Mouse (Mus musculus): ENCODE data around the gene Pip4p1.

DNA sequence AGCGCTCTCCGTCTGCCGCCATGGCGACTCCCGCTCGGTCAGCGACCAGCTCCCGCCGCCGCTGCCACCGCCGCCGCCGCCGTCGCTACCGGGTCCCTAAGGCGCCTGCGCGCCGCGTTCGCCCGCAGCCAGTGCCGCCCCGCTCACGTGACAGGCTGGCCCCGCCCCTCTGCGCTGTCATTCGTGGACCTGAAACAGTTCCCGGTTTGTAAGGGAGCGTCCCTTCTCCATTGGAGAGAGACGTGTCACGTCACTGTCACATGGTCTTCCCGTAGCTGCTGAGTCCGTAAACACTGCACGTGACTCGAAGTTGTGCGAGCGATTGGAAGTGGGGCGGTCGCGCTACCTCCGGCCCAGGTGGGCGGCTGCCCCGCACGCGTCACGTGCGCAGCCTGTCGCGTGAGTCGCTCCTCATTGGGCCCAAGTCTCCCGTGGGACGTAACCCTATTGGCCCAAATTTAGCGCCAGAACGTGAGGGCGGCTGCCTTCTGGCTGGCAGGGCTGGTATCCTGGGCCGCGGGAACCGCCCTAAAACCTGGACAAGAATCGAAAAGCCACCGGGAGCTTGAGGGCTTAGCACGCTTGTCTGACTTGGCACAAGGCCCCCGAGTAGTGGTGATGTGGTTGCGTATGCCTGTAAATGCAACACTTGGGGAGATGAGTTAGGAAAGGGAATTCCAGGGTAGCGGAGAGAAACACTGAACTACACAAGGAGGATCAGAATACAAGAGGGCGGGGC, at the start of gene Pip4p1, which contains the start of gene Pnp:
- TF ChIP-seq POLR2A (IDR thresholded peaks at IDR 0.05; ENCODE audit: control insufficient read depth, extremely low read depth, insufficient read depth, low read length, poor library complexity) (peak; percentile 86), CTCF (IDR thresholded peaks at IDR 0.05; ENCODE audit: borderline replicate concordance, control insufficient read depth, extremely low read depth, insufficient read depth, low read length, poor library complexity) (no peak; the same call in 1 of the 2 replicates)

Data from thymus, adult 2 months (tissue).